Mouse (Mus musculus) neural tube, embryonic 12.5 days (tissue): ENCODE measurements at regions not wholly inside any gene's neighbourhood (a gene's known extent, or its start where the extent isn't known, plus 50 kb on each side); places are given as distances from the start of the nearest gene placed in this dataset.

Experiments used
- ATAC-seq: fragments of 200-750 bp; cut with Nextera tagmentation; 2 replicates; pipeline ENCODE4 v1.8.0; 2017; ENCODE audit warnings: low read depth, mild to moderate bottlenecking, moderate TSS enrichment, moderate library complexity; ENCODE audit not compliant: low FRiP score
- H3K27ac ChIP-seq: fragments of 300-500 bp; sonication (generic); 2 replicates; pipeline ENCODE4 v1.5.1; 2016
- H3K27me3 ChIP-seq: fragments of 300-500 bp; sonication (generic); replicated peaks from 2 replicates; pipeline ENCODE4 v1.6.1; 2016; ENCODE audit warnings: mild to moderate bottlenecking
- H3K36me3 ChIP-seq: fragments of 300-500 bp; sonication (generic); 2 replicates; pipeline ENCODE4 v1.6.1; 2016; ENCODE audit warnings: mild to moderate bottlenecking
- H3K4me1 ChIP-seq: fragments of 300-500 bp; sonication (generic); 2 replicates; pipeline ENCODE4 v1.6.1; 2016
- H3K4me2 ChIP-seq: fragments of 300-500 bp; sonication (generic); replicated peaks from 2 replicates; pipeline ENCODE4 v1.6.1; 2016; ENCODE audit warnings: mild to moderate bottlenecking
- H3K4me3 ChIP-seq: fragments of 300-500 bp; sonication (generic); 2 replicates; pipeline ENCODE4 v1.5.1; 2016
- H3K9ac ChIP-seq: fragments of 300-500 bp; sonication (generic); 2 replicates; pipeline ENCODE4 v1.6.1; 2016; ENCODE audit warnings: mild to moderate bottlenecking
- H3K9me3 ChIP-seq: fragments of 300-500 bp; sonication (generic); 2 replicates; pipeline ENCODE4 v1.6.1; 2016; ENCODE audit warnings: mild to moderate bottlenecking
- whole genome bisulfite sequencing: fragments of 180-500 bp; shearing (Covaris S2); methylation state at CpG from one replicate; pipeline ENCODE4 v1.1.7; 2016; 5-methylcytosine and 5-hydroxymethylcytosine counted together

GRCm38 (mm10) chr12:16391630-16392269 lies 219.0 kb downstream of the Lpin1 start:
- Histone ChIP-seq H3K9me3 (no peaks in the 10 kb centered on the region), H3K36me3 (no peaks in the 10 kb centered on the region), H3K4me2 (no peak overlapping the region), H3K27me3 (no peaks in the 10 kb centered on the region), H3K9ac (no peak overlapping the region), H3K4me3 (no peak overlapping the region), H3K4me1 (no peaks in the 10 kb centered on the region), H3K27ac (no peak overlapping the region)
- ATAC-seq = no peak
- 88% methylated on average over 5 of the region's 5 CpGs for WGBS

GRCm38 (mm10) chr12:16391163-16391562 lies 219.6 kb downstream of the Lpin1 start:
- H3K4me1 ChIP-seq = no peaks in the 10 kb centered on the region
- no peak overlapping the region for H3K27ac ChIP-seq
- H3K4me2 ChIP-seq = no peak overlapping the region
- no peak overlapping the region for H3K4me3 ChIP-seq
- no peak for ATAC-seq
- H3K9ac ChIP-seq = no peak overlapping the region
- H3K27me3 ChIP-seq = no peaks in the 10 kb centered on the region
- WGBS = 92% methylated on average over 5 of the region's 5 CpGs
- no peaks in the 10 kb centered on the region for H3K36me3 ChIP-seq
- 0 out of 2 replicates have a peak, but pooled peaks cover 2% of the 10 kb centered on the region for H3K9me3 ChIP-seq

- Histone ChIP-seq H3K36me3 (no peaks in the 10 kb centered on the region), H3K9me3 (0 out of 2 replicates have a peak, but pooled peaks cover 2% of the 10 kb centered on the region), H3K27me3 (no peaks in the 10 kb centered on the region), H3K9ac (no peak overlapping the region), H3K27ac (no peak overlapping the region), H3K4me3 (no peak overlapping the region), H3K4me2 (no peak overlapping the region), H3K4me1 (no peaks in the 10 kb centered on the region)
- no peak for ATAC-seq
- WGBS = 80% methylated on average over 4 of the region's 4 CpGs
These were observed 223.7 kb downstream of the Lpin1 start for GRCm38 (mm10) chr12:16387035-16387434.

- Histone ChIP-seq H3K9ac (no peak overlapping the region), H3K4me3 (no peak overlapping the region), H3K4me2 (no peak overlapping the region), H3K27ac (no peak overlapping the region), H3K4me1 (no peaks in the 10 kb centered on the region), H3K36me3 (no peaks in the 10 kb centered on the region), H3K9me3 (0 out of 2 replicates have a peak, but pooled peaks cover 2% of the 10 kb centered on the region), H3K27me3 (no peaks in the 10 kb centered on the region)
- ATAC-seq = no peak
- 97% methylated on average over 1 of the region's 1 CpGs for WGBS
These were observed 226.4 kb downstream of the Lpin1 start for GRCm38 (mm10) chr12:16384396-16384795.

GRCm38 (mm10) chr12:16383499-16383935 lies 227.2 kb downstream of the Lpin1 start:
- Histone ChIP-seq H3K4me3 (no peak overlapping the region), H3K4me2 (no peak overlapping the region), H3K9ac (no peak overlapping the region), H3K36me3 (no peaks in the 10 kb centered on the region), H3K9me3 (0 out of 2 replicates have a peak, but pooled peaks cover 2% of the 10 kb centered on the region), H3K4me1 (no peaks in the 10 kb centered on the region), H3K27me3 (no peaks in the 10 kb centered on the region), H3K27ac (no peak overlapping the region)
- ATAC-seq = no peak
- WGBS = 77% methylated on average over 15 of the region's 15 CpGs

- no peak overlapping the region for H3K4me2 ChIP-seq
- H3K4me1 ChIP-seq = no peaks in the 10 kb centered on the region
- H3K27ac ChIP-seq = no peak overlapping the region
- 92% methylated on average over 11 of the region's 11 CpGs for WGBS
- 0 out of 2 replicates have a peak, but pooled peaks cover 2% of the 10 kb centered on the region for H3K9me3 ChIP-seq
- no peak overlapping the region for H3K4me3 ChIP-seq
- no peak overlapping the region for H3K9ac ChIP-seq
- no peaks in the 10 kb centered on the region for H3K27me3 ChIP-seq
- no peak for ATAC-seq
- H3K36me3 ChIP-seq = no peaks in the 10 kb centered on the region
These were observed 228.3 kb downstream of the Lpin1 start for GRCm38 (mm10) chr12:16382417-16382988.

GRCm38 (mm10) chr12:16381026-16381425 lies 229.7 kb downstream of the Lpin1 start:
- Histone ChIP-seq H3K27me3 (no peaks in the 10 kb centered on the region), H3K36me3 (no peaks in the 10 kb centered on the region), H3K4me2 (no peak overlapping the region), H3K27ac (no peak overlapping the region), H3K4me3 (no peak overlapping the region), H3K9ac (no peak overlapping the region), H3K4me1 (no peaks in the 10 kb centered on the region), H3K9me3 (no peaks in the 10 kb centered on the region)
- 83% methylated on average over 4 of the region's 4 CpGs for WGBS
- no peak for ATAC-seq

GRCm38 (mm10) chr12:16380346-16380745 lies 230.4 kb downstream of the Lpin1 start:
- H3K9ac ChIP-seq = no peak overlapping the region
- no peaks in the 10 kb centered on the region for H3K9me3 ChIP-seq
- no peak overlapping the region for H3K4me2 ChIP-seq
- ATAC-seq = no peak
- H3K4me1 ChIP-seq = no peaks in the 10 kb centered on the region
- H3K4me3 ChIP-seq = no peak overlapping the region
- no peaks in the 10 kb centered on the region for H3K36me3 ChIP-seq
- H3K27me3 ChIP-seq = no peaks in the 10 kb centered on the region
- no peak overlapping the region for H3K27ac ChIP-seq
- WGBS = 76% methylated on average over 2 of the region's 2 CpGs

GRCm38 (mm10) chr12:16379415-16379814 lies 231.4 kb downstream of the Lpin1 start:
- H3K36me3 ChIP-seq = no peaks in the 10 kb centered on the region
- no peak overlapping the region for H3K9ac ChIP-seq
- no peak for ATAC-seq
- no peak overlapping the region for H3K4me2 ChIP-seq
- WGBS = 83% methylated on average over 2 of the region's 2 CpGs
- no peaks in the 10 kb centered on the region for H3K27me3 ChIP-seq
- no peaks in the 10 kb centered on the region for H3K9me3 ChIP-seq
- H3K4me1 ChIP-seq = no peaks in the 10 kb centered on the region
- no peak overlapping the region for H3K4me3 ChIP-seq
- no peak overlapping the region for H3K27ac ChIP-seq

GRCm38 (mm10) chr12:16378501-16378900 lies 232.3 kb downstream of the Lpin1 start:
- Histone ChIP-seq H3K27ac (no peak overlapping the region), H3K9me3 (no peaks in the 10 kb centered on the region), H3K4me3 (no peak overlapping the region), H3K4me1 (no peaks in the 10 kb centered on the region), H3K9ac (no peak overlapping the region), H3K36me3 (no peaks in the 10 kb centered on the region), H3K27me3 (no peaks in the 10 kb centered on the region), H3K4me2 (no peak overlapping the region)
- no peak for ATAC-seq
- 76% methylated on average over 3 of the region's 3 CpGs for WGBS

- Histone ChIP-seq H3K4me2 (no peak overlapping the region), H3K9me3 (no peaks in the 10 kb centered on the region), H3K4me3 (no peak overlapping the region), H3K27me3 (no peaks in the 10 kb centered on the region), H3K27ac (no peak overlapping the region), H3K4me1 (no peaks in the 10 kb centered on the region), H3K9ac (no peak overlapping the region), H3K36me3 (no peaks in the 10 kb centered on the region)
- WGBS = 78% methylated on average over 4 of the region's 4 CpGs
- ATAC-seq = no peak
These were observed 236.3 kb downstream of the Lpin1 start for GRCm38 (mm10) chr12:16374331-16374996.

- no peaks in the 10 kb centered on the region for H3K4me1 ChIP-seq
- no peaks in the 10 kb centered on the region for H3K27me3 ChIP-seq
- ATAC-seq = no peak
- H3K9me3 ChIP-seq = no peaks in the 10 kb centered on the region
- no peak overlapping the region for H3K27ac ChIP-seq
- no peaks in the 10 kb centered on the region for H3K36me3 ChIP-seq
- H3K9ac ChIP-seq = no peak overlapping the region
- no peak overlapping the region for H3K4me3 ChIP-seq
- WGBS = 75% methylated on average over 7 of the region's 7 CpGs
- no peak overlapping the region for H3K4me2 ChIP-seq
These were observed 240.7 kb downstream of the Lpin1 start for GRCm38 (mm10) chr12:16370061-16370460.
